Mouse (Mus musculus) thymus, adult 2 months (tissue): ENCODE data around the gene Fam169a.

Experiments used
- CTCF ChIP-seq: fragments of 200-500 bp; IDR thresholded peaks from 2 replicates; pipeline ENCODE4 v1.5.1; 2012; ENCODE audit warnings: mild to moderate bottlenecking, control low read depth, low read length, moderate library complexity, borderline replicate concordance; ENCODE audit not compliant: control insufficient read depth, poor library complexity, insufficient read depth; ENCODE audit errors: extremely low read depth
- POLR2A ChIP-seq: fragments of 200-500 bp; IDR thresholded peaks from 2 replicates; pipeline ENCODE4 v1.6.1; 2012; ENCODE audit warnings: mild to moderate bottlenecking, low read length, control low read depth, moderate library complexity; ENCODE audit not compliant: control insufficient read depth, poor library complexity, insufficient read depth; ENCODE audit errors: extremely low read depth

DNA sequence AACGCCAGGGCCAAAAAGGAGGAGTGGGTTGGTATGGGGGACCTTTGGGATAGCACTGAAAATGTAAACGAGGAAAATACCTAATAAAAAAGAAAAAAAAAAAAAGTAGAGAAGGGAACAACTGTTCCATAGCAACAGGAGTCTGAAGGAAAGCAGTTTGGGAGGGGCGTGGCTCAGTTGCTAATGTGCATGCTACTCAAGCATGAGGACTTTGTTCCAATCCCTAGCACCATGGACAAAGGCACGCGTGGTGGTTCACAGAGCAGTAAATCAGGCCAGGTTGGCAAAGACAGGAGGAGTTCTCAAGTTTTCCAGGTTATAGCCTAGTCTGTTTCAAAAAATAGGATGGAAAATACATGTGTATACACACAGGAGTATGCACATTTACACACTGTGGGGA, 47.0 kb upstream of the Fam169a start:
- TF ChIP-seq CTCF (no peak), POLR2A (no peak)
